Mouse (Mus musculus): Measurements from ENCODE around the gene Wif1.

The Wif1 gene

GRCm38 (mm10) chr10:121070742-121071141 lies 37.0 kb downstream of the Wif1 start:
- no peak for DNase-seq

- DNase-seq: no peak
Observed at GRCm38 (mm10) chr10:121080500-121080899, 46.7 kb downstream of the Wif1 start.

- no peak for DNase-seq
Observed at GRCm38 (mm10) chr10:121082881-121083280, 49.1 kb downstream of the Wif1 start.

GRCm38 (mm10) chr10:121083512-121083911 lies 49.8 kb downstream of the Wif1 start:
- peak in 1 of 2 experiments; percentile 13 for DNase-seq

- DNase-seq: no peak
Observed at GRCm38 (mm10) chr10:121088679-121089078, 54.9 kb downstream of the Wif1 start.

- DNase-seq: peak in 1 of 2 experiments; percentile 10
Observed at GRCm38 (mm10) chr10:121089312-121089711, 55.6 kb downstream of the Wif1 start.

- DNase-seq: no peak
Observed at GRCm38 (mm10) chr10:121090006-121090405, 56.2 kb downstream of the Wif1 start.

- peak; percentile 8 to 18 for DNase-seq
Observed at GRCm38 (mm10) chr10:121095948-121096347, 62.2 kb downstream of the Wif1 start.

GRCm38 (mm10) chr10:121098263-121098662 lies 64.5 kb downstream of the Wif1 start:
- DNase-seq: no peak

- DNase-seq: no peak
Observed at GRCm38 (mm10) chr10:121099658-121100057, 65.9 kb downstream of the Wif1 start.

GRCm38 (mm10) chr10:121116115-121116514 lies 82.4 kb downstream of the Wif1 start:
- no peak for DNase-seq

GRCm38 (mm10) chr10:121116636-121117035 lies 82.9 kb downstream of the Wif1 start:
- no peak for DNase-seq

- DNase-seq: no peak
Observed at GRCm38 (mm10) chr10:121120751-121121150, 87.0 kb downstream of the Wif1 start.

- DNase-seq: peak; percentile 18 to 48
Observed at GRCm38 (mm10) chr10:121124481-121124880, 90.7 kb downstream of the Wif1 start.

GRCm38 (mm10) chr10:121129000-121129925 lies 95.5 kb downstream of the Wif1 start:
- peak; percentile 50 to 64 for DNase-seq
